Mouse (Mus musculus) cortical plate, adult 2 months (tissue): Measurements from ENCODE around the gene Gm10719.
"Not testable (repeated sequence)": the region's sequence is repeated elsewhere in the genome, so short reads cannot be mapped to it uniquely, and the experiment has no call there.

Experiments
- CTCF ChIP-seq: fragments of 200-500 bp; IDR thresholded peaks from 2 replicates; pipeline ENCODE4 v1.5.1; 2011; ENCODE audit warnings: mild to moderate bottlenecking, control low read depth, low read length; ENCODE audit not compliant: insufficient read depth; ENCODE audit errors: extremely low read depth
- POLR2A ChIP-seq: fragments of 200-500 bp; IDR thresholded peaks from 2 replicates; pipeline ENCODE4 v1.6.1; 2011; ENCODE audit warnings: mild to moderate bottlenecking, low read length, control low read depth; ENCODE audit not compliant: insufficient read depth; ENCODE audit errors: extremely low read depth

DNA sequence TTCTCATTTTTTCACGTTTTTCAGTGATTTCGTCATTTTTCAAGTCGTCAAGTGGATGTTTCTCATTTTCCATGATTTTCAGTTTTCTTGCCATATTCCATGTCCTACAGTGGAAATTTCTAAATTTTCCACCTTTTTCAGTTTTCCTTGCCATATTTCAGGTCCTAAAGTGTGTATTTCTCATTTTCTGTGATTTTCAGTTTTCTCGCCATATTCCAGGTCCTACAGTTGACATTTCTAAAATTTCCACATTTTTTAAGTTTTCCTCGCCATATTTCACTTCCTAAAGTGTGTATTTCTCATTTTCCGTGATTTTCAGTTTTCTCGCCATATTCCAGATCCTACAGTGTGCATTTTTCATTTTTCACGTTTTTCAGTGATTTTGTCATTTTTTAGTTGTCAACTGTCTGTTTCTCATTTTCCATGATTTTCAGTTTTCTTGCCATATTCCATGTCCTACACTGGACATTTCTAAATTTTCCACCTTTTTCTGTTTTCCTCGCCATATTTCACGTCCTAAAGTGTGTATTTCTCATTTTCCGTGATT lies 4.4 kb upstream of the Gm10719 start, which contains the start of gene Gm10721:
- not testable (repeated sequence) for TF ChIP-seq POLR2A, CTCF
